Mouse (Mus musculus): ENCODE measurements around the gene Slc9a7. TPM values are rescaled to one million over a fixed set of nuclear protein-coding genes. Genes with fewer than 3 reads are reported as not detected.
A peak's percentile ranks its signal among the peaks of the same experiment; 100 is the strongest.

The Slc9a7 gene
- total RNA-seq, 2 experiments from 2014 or later, result 3.9 to 4.0 TPM

GRCm38 (mm10) chrX:20161687-20162321 lies 129.8 kb downstream of the Slc9a7 start:
- no peak for DNase-seq
- intact Hi-C loops (cut with DNase I), result loop anchor here (2.0 to 10.0 kb wide), 3 partner anchors 175 to 423 kb away; no protein-coding TSS in a partner anchor

GRCm38 (mm10) chrX:20160301-20160700 lies 131.3 kb downstream of the Slc9a7 start:
- intact Hi-C loops (cut with DNase I), result loop anchor here (5.0 to 10.0 kb wide), 2 partner anchors 337 to 424 kb away; no protein-coding TSS in a partner anchor
- no peak for DNase-seq

GRCm38 (mm10) chrX:20157519-20157918 lies 134.1 kb downstream of the Slc9a7 start:
- intact Hi-C loops (cut with DNase I), result loop anchor here (1.0 kb wide), 1 partner anchor 136 kb away; no protein-coding TSS in a partner anchor
- no peak for DNase-seq

GRCm38 (mm10) chrX:20129466-20129865 lies 162.1 kb downstream of the Slc9a7 start:
- peak; percentile 3 to 13 for DNase-seq
- intact Hi-C loops (cut with DNase I), result no loop called here

- intact Hi-C loops (cut with DNase I), result no loop called here
These were observed 162.7 kb downstream of the Slc9a7 start for GRCm38 (mm10) chrX:20128951-20129350.

GRCm38 (mm10) chrX:20125481-20125880 lies 166.1 kb downstream of the Slc9a7 start:
- intact Hi-C loops (cut with DNase I), result no loop called here
- DNase-seq, result no peak

More at GRCm38 (mm10) chrX:20128951-20129350, 162.7 kb downstream of the Slc9a7 start:
- DNase-seq, result no peak

GRCm38 (mm10) chrX:20117717-20118116 lies 173.9 kb downstream of the Slc9a7 start:
- intact Hi-C loops (cut with DNase I), result no loop called here
- DNase-seq, result no peak

GRCm38 (mm10) chrX:20070196-20070595 lies 221.4 kb downstream of the Slc9a7 start:
- intact Hi-C loops (cut with DNase I), result no loop called here
- DNase-seq, result peak in 1 of 2 experiments; percentile 3

GRCm38 (mm10) chrX:20066636-20067035 lies 225.0 kb downstream of the Slc9a7 start:
- DNase-seq, result peak; percentile 25 to 28
- intact Hi-C loops (cut with DNase I), result no loop called here

- intact Hi-C loops (cut with DNase I), result loop anchor here (2.0 kb wide), 1 partner anchor 97 kb away; no protein-coding TSS in a partner anchor
- DNase-seq, result no peak
These were observed 229.7 kb downstream of the Slc9a7 start for GRCm38 (mm10) chrX:20061764-20062480.

- intact Hi-C loops (cut with DNase I), result no loop called here
- peak in 1 of 2 experiments; percentile 18 for DNase-seq
These were observed 230.8 kb downstream of the Slc9a7 start for GRCm38 (mm10) chrX:20060769-20061315.

- intact Hi-C loops (cut with DNase I), result no loop called here
- DNase-seq, result peak in 1 of 2 experiments; percentile 26
These were observed 231.4 kb downstream of the Slc9a7 start for GRCm38 (mm10) chrX:20060096-20060768.

GRCm38 (mm10) chrX:20059381-20059971 lies 232.1 kb downstream of the Slc9a7 start, which contains the start of gene Chst7:
Gene Chst7 (plus strand): TSS chrX:20059560.
- DNase-seq, result peak; percentile 75
- intact Hi-C loops (cut with DNase I), result no loop called here

Other genes with a start within 250 kb of the Slc9a7 start
- 1 to 10 TPM; 4.6 to 5.7 TPM for gene Chst7, start 232.2 kb downstream of the Slc9a7 start, total RNA-seq (2021)
- 10 to 100 TPM; 10.9 to 11.4 TPM for gene Rp2, start 72.7 kb upstream of the Slc9a7 start, total RNA-seq (2021)
- 1 to 10 TPM; 1.8 to 2.7 TPM for gene Jade3, start 133.9 kb upstream of the Slc9a7 start, total RNA-seq (2021)